Comparison of ENCODE assay signal across 23 mouse cellular contexts in genomic region chr19:48804546-48804945, GRCm38 (mm10).
DNase-seq lines count a peak whose midpoint lies in the region; ATAC-seq and TF ChIP-seq lines count a peak whose summit lies in the region.
"Had no signal": no experiment of that assay in that cellular context is flagged by ENCODE, and none has a peak within 500 bp of the region (broad histone marks: within the 10 kb centered on the region; RNA-seq: fewer than 3 reads in every experiment).

No protein-coding gene starts in this region.

- H3K36me3 ChIP-seq in hindbrain, embryonic 16.5 days (ENCODE audit: control insufficient read depth, insufficient read depth, low read length): no peaks in the 10 kb centered on the region
- no peaks in the 10 kb centered on the region for H3K36me3 ChIP-seq in hindbrain, embryonic 12.5 days
- H3K36me3 ChIP-seq: heart, embryonic 10.5 days; liver, embryonic 12.5 days; lung, embryonic 15.5 days; neural tube, embryonic 13.5 days had no signal

- H3K27me3 ChIP-seq in hindbrain, embryonic 16.5 days (replicated peaks; ENCODE audit: control insufficient read depth, insufficient read depth, low read length): no peaks in the 10 kb centered on the region
- H3K27me3 ChIP-seq in hindbrain, embryonic 12.5 days: no peaks in the 10 kb centered on the region
- H3K27me3 ChIP-seq: liver, embryonic 12.5 days; lung, embryonic 15.5 days; neural tube, embryonic 13.5 days had no signal

- ATAC-seq in hindbrain, embryonic 16.5 days: peak; percentile 48; the same call in 1 of the 2 replicates
- no peak for ATAC-seq in hindbrain, embryonic 12.5 days (ENCODE audit: low FRiP score)
- ATAC-seq: inflammation-experienced regulatory T-cells, adult 6 months; liver, embryonic 12.5 days had no signal

- H3K4me3 ChIP-seq in hindbrain, embryonic 16.5 days (ENCODE audit: low read length): no peak overlapping the region
- no peak overlapping the region for H3K4me3 ChIP-seq in hindbrain, embryonic 12.5 days
- H3K4me3 ChIP-seq: erythroblast, embryonic 14.5 days; heart, embryonic 10.5 days; liver, embryonic 12.5 days; lung, embryonic 15.5 days; neural tube, embryonic 13.5 days had no signal

- TF ChIP-seq CTCF in brain, embryonic 14.5 days (IDR thresholded peaks at IDR 0.05; ENCODE audit: borderline replicate concordance, extremely low read depth, insufficient read depth, insufficient read length): no peak

- no peak overlapping the region for H3K9ac ChIP-seq in hindbrain, embryonic 16.5 days (ENCODE audit: low read depth, low read length)
- H3K9ac ChIP-seq in hindbrain, embryonic 12.5 days: no peak overlapping the region
- H3K9ac ChIP-seq: liver, embryonic 12.5 days; lung, embryonic 15.5 days; neural tube, embryonic 13.5 days had no signal

- H3K9me3 ChIP-seq in hindbrain, embryonic 16.5 days (ENCODE audit: control insufficient read depth, low read length): no peaks in the 10 kb centered on the region
- H3K9me3 ChIP-seq in hindbrain, embryonic 12.5 days (replicated peaks): no peaks in the 10 kb centered on the region
- H3K9me3 ChIP-seq: heart, embryonic 10.5 days; liver, embryonic 12.5 days; lung, embryonic 15.5 days; neural tube, embryonic 13.5 days had no signal

- no peak overlapping the region for H3K4me2 ChIP-seq in hindbrain, embryonic 16.5 days (ENCODE audit: low read length)
- no peak overlapping the region for H3K4me2 ChIP-seq in hindbrain, embryonic 12.5 days (replicated peaks)
- H3K4me2 ChIP-seq: liver, embryonic 12.5 days; lung, embryonic 15.5 days; neural tube, embryonic 13.5 days had no signal

- DNase-seq in Muller cell, postnatal 12 days (ENCODE audit: inconsistent ontology term): peak; percentile 60
- peak; percentile 58 for DNase-seq in brain, embryonic 14.5 days (ENCODE audit: low read depth)
- DNase-seq in mesoderm, embryonic 11.5 days (ENCODE audit: low read depth, low spot score): peak; percentile 17
- no peak for DNase-seq in adrenal gland, postnatal 36 days
- no peak for DNase-seq in adrenal gland, postnatal 14 days
- DNase-seq in spleen, postnatal 36 days (ENCODE audit: low spot score in 2 of 2): no peak
- DNase-seq: cerebellum, adult 11-12 months; gastrocnemius, postnatal 14 days; heart, postnatal 10 days; kidney, adult 9 months; kidney, postnatal 4 days; layer of hippocampus, postnatal 36 days; right cerebral cortex, adult 18-20 months; thymus, adult 18-20 months had no signal

- no peak overlapping the region for H3K27ac ChIP-seq in hindbrain, embryonic 16.5 days (ENCODE audit: low read depth, low read length)
- no peak overlapping the region for H3K27ac ChIP-seq in hindbrain, embryonic 12.5 days
- H3K27ac ChIP-seq: heart, embryonic 10.5 days; liver, embryonic 12.5 days; lung, embryonic 15.5 days; macrophage; neural tube, embryonic 13.5 days had no signal

- TF ChIP-seq POLR2A in brain, embryonic 14.5 days (IDR thresholded peaks at IDR 0.05; ENCODE audit: borderline replicate concordance, extremely low read depth, insufficient read depth, insufficient read length, poor library complexity, severe bottlenecking): no peak

- WGBS in hindbrain, embryonic 16.5 days: 31% methylated on average over 6 of the region's 6 CpGs
- WGBS in hindbrain, embryonic 12.5 days: 39% methylated on average over 6 of the region's 6 CpGs

- peaks cover 2% of the 10 kb centered on the region; the same call in 1 of the 2 replicates for H3K4me1 ChIP-seq in hindbrain, embryonic 16.5 days (ENCODE audit: control insufficient read depth, insufficient read depth, low read depth, low read length)
- peaks cover 5% of the 10 kb centered on the region for H3K4me1 ChIP-seq in hindbrain, embryonic 12.5 days
- H3K4me1 ChIP-seq: heart, embryonic 10.5 days; liver, embryonic 12.5 days; lung, embryonic 15.5 days; neural tube, embryonic 13.5 days had no signal

Comparison
In these comparisons a context has a peak if more than half of its experiments do, and no peak if none do; other contexts are left out.
1. DNase-seq: peak in Muller cell, postnatal 12 days (single experiment), brain, embryonic 14.5 days (single experiment) and mesoderm, embryonic 11.5 days (single experiment); none in adrenal gland, postnatal 36 days (0 of 2), adrenal gland, postnatal 14 days (single experiment) and spleen, postnatal 36 days (0 of 2).